Mouse (Mus musculus): ENCODE data around the gene Myh3. TPM values are rescaled to one million over a fixed set of nuclear protein-coding genes. Genes with fewer than 3 reads are reported as not detected.
A peak's percentile ranks its signal among the peaks of the same experiment; 100 is the strongest.

The Myh3 gene
- polyA plus RNA-seq, 1 experiment: 0.09 TPM

DNA sequence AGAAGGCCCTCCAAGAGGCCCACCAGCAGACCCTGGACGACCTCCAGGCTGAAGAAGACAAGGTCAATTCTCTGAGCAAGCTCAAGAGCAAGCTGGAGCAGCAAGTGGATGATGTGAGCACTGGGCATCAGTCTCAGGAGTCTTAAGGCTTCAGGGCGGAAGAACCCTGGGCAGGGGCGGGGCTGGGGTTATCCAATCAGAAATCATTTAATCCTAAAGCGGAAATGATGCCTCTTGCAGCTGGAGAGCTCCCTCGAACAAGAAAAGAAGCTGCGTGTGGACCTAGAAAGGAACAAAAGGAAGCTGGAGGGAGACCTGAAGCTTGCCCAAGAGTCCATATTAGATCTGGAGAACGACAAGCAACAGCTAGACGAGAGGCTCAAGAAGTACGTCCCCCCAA, 15.1 kb downstream of the Myh3 start:
- Histone ChIP-seq H3K27me3 (ENCODE audit: control insufficient read depth, insufficient read depth, low read length) (no peaks in the 10 kb centered on the region), H3K4me1 (ENCODE audit: control insufficient read depth, insufficient read depth, low read length) (peaks cover 3% of the 10 kb centered on the region; the same call in 1 of the 2 replicates), H3K4me3 (ENCODE audit: control insufficient read depth, low read depth, low read length) (no peak overlapping the region), H3K36me3 (ENCODE audit: control insufficient read depth, insufficient read depth, low read length) (no peaks in the 10 kb centered on the region), H3K27ac (ENCODE audit: control insufficient read depth, insufficient read depth, low read depth, low read length) (no peak overlapping the region)
- TF ChIP-seq POLR2A (IDR thresholded peaks at IDR 0.05; ENCODE audit: control insufficient read depth, low read depth, low read length): no peak
- TF ChIP-seq CTCF (IDR thresholded peaks at IDR 0.05; ENCODE audit: control insufficient read depth, insufficient read depth, insufficient replicate concordance, low read depth, low read length): no peak

DNA sequence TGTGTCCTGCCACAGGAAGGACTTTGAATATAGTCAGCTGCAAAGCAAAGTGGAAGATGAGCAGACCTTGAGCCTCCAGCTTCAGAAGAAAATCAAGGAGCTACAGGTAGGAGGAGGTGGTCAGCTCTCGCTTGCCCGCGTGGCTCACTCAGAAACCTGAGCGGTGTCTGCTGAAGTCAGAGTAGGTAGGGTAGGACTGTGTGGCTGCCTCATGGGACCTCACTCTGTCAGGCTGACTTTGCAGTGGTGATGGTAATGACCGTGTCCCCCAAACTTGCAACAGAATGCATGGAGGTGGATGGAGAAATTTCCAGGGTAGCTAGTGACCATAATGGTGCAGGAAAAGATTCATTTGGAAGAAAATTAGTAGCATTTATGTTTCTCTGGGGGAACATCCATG, 15.6 kb downstream of the Myh3 start:
- Histone ChIP-seq H3K4me3 (ENCODE audit: control insufficient read depth, low read depth, low read length) (no peak overlapping the region), H3K27ac (ENCODE audit: control insufficient read depth, insufficient read depth, low read depth, low read length) (no peak overlapping the region), H3K4me1 (ENCODE audit: control insufficient read depth, insufficient read depth, low read length) (peaks cover 3% of the 10 kb centered on the region; the same call in 1 of the 2 replicates), H3K36me3 (ENCODE audit: control insufficient read depth, insufficient read depth, low read length) (no peaks in the 10 kb centered on the region), H3K27me3 (ENCODE audit: control insufficient read depth, insufficient read depth, low read length) (no peaks in the 10 kb centered on the region)
- TF ChIP-seq POLR2A (IDR thresholded peaks at IDR 0.05; ENCODE audit: control insufficient read depth, low read depth, low read length) (no peak), CTCF (IDR thresholded peaks at IDR 0.05; ENCODE audit: control insufficient read depth, insufficient read depth, insufficient replicate concordance, low read depth, low read length) (no peak)

DNA sequence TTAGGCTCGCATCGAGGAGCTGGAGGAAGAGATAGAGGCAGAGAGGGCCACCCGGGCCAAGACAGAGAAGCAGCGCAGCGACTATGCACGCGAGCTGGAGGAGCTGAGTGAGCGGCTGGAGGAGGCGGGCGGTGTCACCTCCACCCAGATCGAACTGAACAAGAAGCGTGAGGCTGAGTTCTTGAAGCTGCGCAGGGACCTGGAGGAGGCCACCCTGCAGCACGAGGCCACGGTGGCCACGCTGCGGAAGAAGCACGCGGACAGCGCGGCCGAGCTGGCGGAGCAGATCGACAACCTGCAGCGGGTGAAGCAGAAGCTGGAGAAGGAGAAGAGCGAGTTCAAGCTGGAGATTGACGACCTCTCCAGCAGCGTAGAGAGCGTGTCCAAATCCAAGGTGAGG, 16.4 kb downstream of the Myh3 start:
- no peaks in the 10 kb centered on the region for H3K27me3 ChIP-seq (ENCODE audit: control insufficient read depth, insufficient read depth, low read length)
- no peak overlapping the region for H3K27ac ChIP-seq (ENCODE audit: control insufficient read depth, insufficient read depth, low read depth, low read length)
- no peaks in the 10 kb centered on the region for H3K36me3 ChIP-seq (ENCODE audit: control insufficient read depth, insufficient read depth, low read length)
- peaks cover 3% of the 10 kb centered on the region; the same call in 1 of the 2 replicates for H3K4me1 ChIP-seq (ENCODE audit: control insufficient read depth, insufficient read depth, low read length)
- H3K4me3 ChIP-seq (ENCODE audit: control insufficient read depth, low read depth, low read length): no peak overlapping the region
- TF ChIP-seq POLR2A (IDR thresholded peaks at IDR 0.05; ENCODE audit: control insufficient read depth, low read depth, low read length) (no peak), CTCF (IDR thresholded peaks at IDR 0.05; ENCODE audit: control insufficient read depth, insufficient read depth, insufficient replicate concordance, low read depth, low read length) (no peak)

DNA sequence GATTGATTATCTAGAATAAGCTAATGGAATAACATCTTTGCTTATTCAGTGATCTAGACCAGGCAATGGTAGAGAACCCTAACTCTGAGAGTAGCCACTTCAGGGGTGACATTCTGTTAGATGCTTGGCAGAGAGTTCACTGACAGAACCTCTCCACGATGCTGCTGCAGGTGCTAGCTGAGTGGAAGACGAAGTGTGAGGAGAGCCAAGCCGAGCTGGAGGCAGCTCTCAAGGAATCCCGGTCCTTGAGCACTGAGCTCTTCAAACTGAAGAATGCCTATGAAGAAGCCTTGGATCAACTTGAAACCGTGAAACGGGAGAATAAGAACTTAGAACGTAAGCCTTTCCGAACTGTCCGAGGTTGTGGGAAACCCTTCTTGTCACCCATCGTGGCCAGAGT, 19.6 kb downstream of the Myh3 start:
- H3K4me3 ChIP-seq (ENCODE audit: control insufficient read depth, low read depth, low read length): no peak overlapping the region
- H3K36me3 ChIP-seq (ENCODE audit: control insufficient read depth, insufficient read depth, low read length): no peaks in the 10 kb centered on the region
- no peak overlapping the region for H3K27ac ChIP-seq (ENCODE audit: control insufficient read depth, insufficient read depth, low read depth, low read length)
- peaks cover 3% of the 10 kb centered on the region; the same call in 1 of the 2 replicates for H3K4me1 ChIP-seq (ENCODE audit: control insufficient read depth, insufficient read depth, low read length)
- H3K27me3 ChIP-seq (ENCODE audit: control insufficient read depth, insufficient read depth, low read length): no peaks in the 10 kb centered on the region
- TF ChIP-seq CTCF (IDR thresholded peaks at IDR 0.05; ENCODE audit: control insufficient read depth, insufficient read depth, insufficient replicate concordance, low read depth, low read length) (no peak), POLR2A (IDR thresholded peaks at IDR 0.05; ENCODE audit: control insufficient read depth, low read depth, low read length) (no peak)

DNA sequence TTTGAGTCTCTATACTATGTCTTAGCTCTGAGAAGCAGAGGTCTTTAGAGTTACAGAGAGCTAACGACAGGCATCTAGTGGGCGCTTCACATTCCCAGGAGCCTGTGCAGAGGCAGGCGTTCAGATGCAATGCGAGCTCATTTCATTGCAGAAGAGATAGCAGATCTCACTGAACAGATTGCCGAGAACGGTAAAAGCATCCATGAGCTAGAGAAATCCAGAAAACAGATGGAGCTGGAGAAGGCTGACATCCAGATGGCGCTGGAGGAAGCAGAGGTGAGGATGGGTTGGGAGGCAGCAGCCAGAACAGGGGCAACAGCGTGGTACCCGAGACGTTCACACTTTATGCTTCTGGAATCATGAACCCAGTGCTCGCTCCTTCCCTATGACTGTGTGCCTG, 20.3 kb downstream of the Myh3 start:
- H3K4me1 ChIP-seq (ENCODE audit: control insufficient read depth, insufficient read depth, low read length): peaks cover 3% of the 10 kb centered on the region; the same call in 1 of the 2 replicates

DNA sequence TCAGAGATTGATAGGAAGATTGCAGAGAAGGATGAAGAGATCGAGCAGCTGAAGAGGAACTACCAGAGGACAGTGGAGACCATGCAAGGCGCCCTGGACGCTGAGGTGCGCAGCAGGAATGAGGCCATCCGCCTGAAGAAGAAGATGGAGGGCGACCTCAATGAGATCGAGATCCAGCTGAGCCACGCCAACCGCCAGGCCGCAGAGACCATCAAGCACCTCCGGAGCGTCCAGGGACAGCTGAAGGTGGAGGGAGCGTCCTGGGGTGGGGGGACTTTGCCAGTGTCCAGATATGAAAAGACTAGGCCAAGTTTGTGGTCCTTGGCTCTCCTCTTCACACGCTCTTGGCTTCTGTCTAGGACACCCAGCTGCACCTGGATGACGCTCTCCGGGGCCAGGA, 21.1 kb downstream of the Myh3 start:
- H3K36me3 ChIP-seq (ENCODE audit: control insufficient read depth, insufficient read depth, low read length): no peaks in the 10 kb centered on the region
- TF ChIP-seq CTCF (IDR thresholded peaks at IDR 0.05; ENCODE audit: control insufficient read depth, insufficient read depth, insufficient replicate concordance, low read depth, low read length) (no peak), POLR2A (IDR thresholded peaks at IDR 0.05; ENCODE audit: control insufficient read depth, low read depth, low read length) (no peak)

More for the DNA sequence above, 20.3 kb downstream of the Myh3 start:
- no peak for TF ChIP-seq POLR2A (IDR thresholded peaks at IDR 0.05; ENCODE audit: control insufficient read depth, low read depth, low read length)
- no peak for TF ChIP-seq CTCF (IDR thresholded peaks at IDR 0.05; ENCODE audit: control insufficient read depth, insufficient read depth, insufficient replicate concordance, low read depth, low read length)
- Histone ChIP-seq H3K4me3 (ENCODE audit: control insufficient read depth, low read depth, low read length) (no peak overlapping the region), H3K27me3 (ENCODE audit: control insufficient read depth, insufficient read depth, low read length) (no peaks in the 10 kb centered on the region), H3K27ac (ENCODE audit: control insufficient read depth, insufficient read depth, low read depth, low read length) (no peak overlapping the region), H3K36me3 (ENCODE audit: control insufficient read depth, insufficient read depth, low read length) (no peaks in the 10 kb centered on the region)

DNA sequence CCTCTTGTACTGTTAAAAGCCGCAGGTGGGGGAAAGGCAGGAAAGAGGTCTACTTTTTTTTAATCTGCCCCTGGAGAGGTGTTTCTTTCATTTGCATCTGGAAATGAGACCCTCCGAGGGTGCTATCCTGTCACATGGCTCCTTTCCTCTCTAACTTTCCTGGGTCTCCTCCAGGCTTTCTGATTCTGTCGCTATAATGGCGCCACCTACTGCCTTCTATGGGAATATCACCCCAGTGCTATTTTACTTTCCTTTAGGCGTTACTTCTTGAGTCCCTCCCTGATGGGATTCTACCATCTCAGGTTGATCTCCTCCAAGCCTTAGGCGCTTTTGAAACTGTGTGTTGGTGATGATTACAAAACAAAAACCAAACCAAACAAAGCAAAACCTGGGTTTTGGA, 22.1 kb downstream of the Myh3 start:
- no peaks in the 10 kb centered on the region for H3K36me3 ChIP-seq (ENCODE audit: control insufficient read depth, insufficient read depth, low read length)
- TF ChIP-seq CTCF (IDR thresholded peaks at IDR 0.05; ENCODE audit: control insufficient read depth, insufficient read depth, insufficient replicate concordance, low read depth, low read length) (no peak), POLR2A (IDR thresholded peaks at IDR 0.05; ENCODE audit: control insufficient read depth, low read depth, low read length) (no peak)
- no peak overlapping the region for H3K4me3 ChIP-seq (ENCODE audit: control insufficient read depth, low read depth, low read length)
- no peaks in the 10 kb centered on the region for H3K27me3 ChIP-seq (ENCODE audit: control insufficient read depth, insufficient read depth, low read length)
- H3K27ac ChIP-seq (ENCODE audit: control insufficient read depth, insufficient read depth, low read depth, low read length): no peak overlapping the region
- H3K4me1 ChIP-seq (ENCODE audit: control insufficient read depth, insufficient read depth, low read length): no peaks in the 10 kb centered on the region; the same call in 1 of the 2 replicates

More for the DNA sequence above, 21.1 kb downstream of the Myh3 start:
- Histone ChIP-seq H3K4me1 (ENCODE audit: control insufficient read depth, insufficient read depth, low read length) (peaks cover 3% of the 10 kb centered on the region; the same call in 1 of the 2 replicates), H3K27me3 (ENCODE audit: control insufficient read depth, insufficient read depth, low read length) (no peaks in the 10 kb centered on the region), H3K27ac (ENCODE audit: control insufficient read depth, insufficient read depth, low read depth, low read length) (no peak overlapping the region), H3K4me3 (ENCODE audit: control insufficient read depth, low read depth, low read length) (no peak overlapping the region)

DNA sequence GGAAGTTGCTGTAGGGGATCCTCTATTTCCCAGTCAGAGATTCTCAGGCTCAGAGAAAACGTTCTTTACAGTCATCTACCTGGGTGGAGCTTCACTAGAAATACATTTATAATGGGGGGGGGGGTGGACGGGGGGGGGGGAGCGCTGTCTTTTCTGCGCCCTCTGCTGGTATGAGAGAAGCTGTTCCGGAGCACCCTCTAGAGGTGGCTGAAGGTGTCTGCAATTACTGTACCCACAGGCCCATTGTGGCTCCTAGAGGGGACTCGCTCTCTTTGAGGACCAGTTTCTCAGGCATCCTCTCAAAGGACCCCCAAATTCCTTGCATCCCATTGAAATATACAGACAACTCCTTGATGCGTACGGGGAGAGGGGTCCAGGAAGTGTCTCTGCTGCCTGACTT, 23.6 kb downstream of the Myh3 start:
- no peaks in the 10 kb centered on the region for H3K27me3 ChIP-seq (ENCODE audit: control insufficient read depth, insufficient read depth, low read length)
- no peaks in the 10 kb centered on the region for H3K36me3 ChIP-seq (ENCODE audit: control insufficient read depth, insufficient read depth, low read length)
- no peaks in the 10 kb centered on the region; the same call in 1 of the 2 replicates for H3K4me1 ChIP-seq (ENCODE audit: control insufficient read depth, insufficient read depth, low read length)
- H3K4me3 ChIP-seq (ENCODE audit: control insufficient read depth, low read depth, low read length): no peak overlapping the region
- H3K27ac ChIP-seq (ENCODE audit: control insufficient read depth, insufficient read depth, low read depth, low read length): no peak overlapping the region
- TF ChIP-seq POLR2A (IDR thresholded peaks at IDR 0.05; ENCODE audit: control insufficient read depth, low read depth, low read length) (no peak), CTCF (IDR thresholded peaks at IDR 0.05; ENCODE audit: control insufficient read depth, insufficient read depth, insufficient replicate concordance, low read depth, low read length) (peak; percentile 61; the same call in 1 of the 2 replicates)

Measured in testis, adult 2 months (tissue).